Mouse (Mus musculus): ENCODE measurements at regions not wholly inside any gene's neighbourhood (a gene's known extent, or its start where the extent isn't known, plus 50 kb on each side); places are given as distances from the start of the nearest gene placed in this dataset.

DNA sequence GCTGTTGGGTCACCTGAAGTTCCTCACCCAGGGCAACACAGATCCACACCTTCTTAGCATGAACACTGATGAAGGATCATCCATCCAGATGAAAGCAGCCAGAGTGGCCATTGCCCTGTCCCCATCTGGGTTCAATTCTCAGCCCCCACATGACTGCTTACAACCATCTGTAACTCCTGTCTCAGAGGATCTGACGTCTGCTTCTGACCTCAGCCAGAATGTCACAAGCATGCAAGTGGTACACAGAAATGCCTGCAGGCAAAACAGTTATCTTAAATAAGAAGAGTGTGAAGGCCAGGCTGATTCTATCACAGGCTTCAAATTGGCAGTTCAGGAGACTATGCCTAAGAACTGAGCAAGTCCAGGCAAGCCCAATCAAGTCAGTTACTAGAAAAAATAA, 76.2 kb upstream of the Dlg1 start:
- TF ChIP-seq POLR2A (IDR thresholded peaks at IDR 0.05; ENCODE audit: borderline replicate concordance, low read depth, low read length) (no peak), CTCF (IDR thresholded peaks at IDR 0.05; ENCODE audit: low read depth, low read length) (no peak)

All from bone marrow macrophage, adult 2 months (primary cell).